Mouse (Mus musculus) CH12.LX (cell line): ENCODE results near the gene Trpv1. TPM values are rescaled to one million over a fixed set of nuclear protein-coding genes. Genes with fewer than 3 reads are reported as not detected.

Source experiments
- DNase-seq: peaks from one replicate; pipeline ENCODE4 v3.0.0-alpha.2; 2013; ENCODE audit errors: extremely low read depth
- H3K27ac ChIP-seq: 2 replicates; pipeline ENCODE4 v1.5.1; 2012; ENCODE audit warnings: low read depth, mild to moderate bottlenecking, control low read depth, moderate library complexity; ENCODE audit not compliant: insufficient read depth
- H3K27me3 ChIP-seq: replicated peaks from 2 replicates; pipeline ENCODE3; 2012; ENCODE audit warnings: inconsistent platforms
- H3K36me3 ChIP-seq, 2 experiments: replicated peaks in 1 of 2; 2 replicates each; pipeline versions ENCODE3 to v1.6.1; 2012; ENCODE audit warnings: inconsistent platforms in 1 of 2, low read length in 1 of 2, mild to moderate bottlenecking in 1 of 2, mixed read lengths in 1 of 2, moderate library complexity in 1 of 2; ENCODE audit not compliant: control insufficient read depth in 1 of 2, insufficient read depth in 1 of 2
- H3K4me1 ChIP-seq, 2 experiments: 2 replicates each; pipeline ENCODE4 v1.6.1; 2012; ENCODE audit warnings: inconsistent platforms in 1 of 2, moderate library complexity in 1 of 2; ENCODE audit not compliant: insufficient read depth in 2 of 2, control insufficient read depth in 1 of 2
- H3K4me2 ChIP-seq: 2 replicates; pipeline ENCODE4 v1.6.1; 2012; ENCODE audit warnings: low read depth, mild to moderate bottlenecking, control low read depth; ENCODE audit not compliant: poor library complexity, insufficient read depth, severe bottlenecking
- H3K4me3 ChIP-seq, 3 experiments: fragments of 150-350 bp in 1 of 3; sonication (generic) in 1 of 3; replicated peaks in 1 of 3; 2 replicates each; pipeline versions ENCODE3 to v1.5.1; 2011 to 2012; ENCODE audit warnings: low read depth in 2 of 3, low read length in 2 of 3, mild to moderate bottlenecking in 2 of 3, moderate library complexity in 2 of 3, control low read depth in 1 of 3, improper control_type of control experiment in 1 of 3, inconsistent platforms in 1 of 3, mixed read lengths in 1 of 3; ENCODE audit not compliant: poor library complexity in 1 of 3
- H3K79me2 ChIP-seq: replicated peaks from 2 replicates; pipeline ENCODE4 v1.6.1; 2012; ENCODE audit warnings: mild to moderate bottlenecking, moderate library complexity; ENCODE audit not compliant: control insufficient read depth, poor library complexity, insufficient read depth, severe bottlenecking; ENCODE audit errors: extremely low read depth
- H3K9ac ChIP-seq: 2 replicates; pipeline ENCODE4 v1.6.1; 2012; ENCODE audit warnings: low read depth, mild to moderate bottlenecking, control low read depth, moderate library complexity; ENCODE audit not compliant: insufficient read depth
- H3K9me3 ChIP-seq: replicated peaks from 2 replicates; pipeline ENCODE3; 2012; ENCODE audit warnings: low read length, inconsistent platforms, mixed read lengths
- BHLHE40 ChIP-seq: IDR thresholded peaks from 2 replicates; pipeline ENCODE4 v1.6.1; 2011; ENCODE audit warnings: mild to moderate bottlenecking, low read depth, low read length, improper control_type of control experiment
- ELF1 ChIP-seq: IDR thresholded peaks from 2 replicates; pipeline ENCODE4 v1.6.1; 2014; ENCODE audit warnings: low read depth, mild to moderate bottlenecking, inconsistent platforms, low read length, improper control_type of control experiment
- EP300 ChIP-seq: IDR thresholded peaks from 2 replicates; pipeline ENCODE4 v1.6.1; 2011; ENCODE audit warnings: low read length, improper control_type of control experiment
- IRF4 ChIP-seq: IDR thresholded peaks from 2 replicates; pipeline ENCODE4 v1.6.1; 2014; ENCODE audit warnings: low read depth, mild to moderate bottlenecking, inconsistent platforms, low read length, improper control_type of control experiment
- JUN ChIP-seq: IDR thresholded peaks from 2 replicates; pipeline ENCODE4 v1.6.1; 2011; ENCODE audit warnings: low read depth, mild to moderate bottlenecking, low read length, improper control_type of control experiment, moderate library complexity; ENCODE audit not compliant: insufficient read depth
- MAZ ChIP-seq: IDR thresholded peaks from 2 replicates; pipeline ENCODE4 v1.6.1; 2012; ENCODE audit warnings: low read depth, mild to moderate bottlenecking, inconsistent platforms, low read length, improper control_type of control experiment, moderate library complexity
- MXI1 ChIP-seq: IDR thresholded peaks from 2 replicates; pipeline ENCODE4 v1.6.1; 2011; ENCODE audit warnings: mild to moderate bottlenecking, low read depth, low read length, improper control_type of control experiment
- NELFE ChIP-seq: IDR thresholded peaks from 2 replicates; pipeline ENCODE4 v1.6.1; 2011; ENCODE audit warnings: low read depth, low read length, improper control_type of control experiment
- PAX5 ChIP-seq: IDR thresholded peaks from 2 replicates; pipeline ENCODE4 v1.6.1; 2012; ENCODE audit warnings: low read length, inconsistent platforms, mixed read lengths
- POLR2A ChIP-seq: IDR thresholded peaks from 2 replicates; pipeline ENCODE4 v1.6.1; 2011; ENCODE audit warnings: low read depth, mild to moderate bottlenecking, improper control_type of control experiment, low read length
- POLR2AphosphoS2 ChIP-seq: IDR thresholded peaks from 2 replicates; pipeline ENCODE4 v1.6.1; 2011; ENCODE audit warnings: low read depth, low read length, improper control_type of control experiment
- RAD21 ChIP-seq: IDR thresholded peaks from 2 replicates; pipeline ENCODE4 v1.6.1; 2011; ENCODE audit warnings: low read depth, mild to moderate bottlenecking, low read length, improper control_type of control experiment, moderate library complexity
- RCOR1 ChIP-seq: conservative IDR thresholded peaks from 2 replicates; pipeline ENCODE4 v1.6.1; 2012; ENCODE audit warnings: low read depth, mild to moderate bottlenecking, inconsistent platforms, low read length, improper control_type of control experiment
- SIN3A ChIP-seq: IDR thresholded peaks from 2 replicates; pipeline ENCODE4 v1.6.1; 2012; ENCODE audit warnings: low read length, improper control_type of control experiment, inconsistent platforms
- TBP ChIP-seq: conservative IDR thresholded peaks from 2 replicates; pipeline ENCODE4 v1.6.1; 2011; ENCODE audit warnings: low read depth, low read length, improper control_type of control experiment
- TCF12 ChIP-seq: IDR thresholded peaks from 2 replicates; pipeline ENCODE4 v1.6.1; 2014; ENCODE audit warnings: low read depth, mild to moderate bottlenecking, inconsistent platforms, low read length, improper control_type of control experiment
- USF1 ChIP-seq: IDR thresholded peaks from 2 replicates; pipeline ENCODE4 v1.6.1; 2014; ENCODE audit warnings: low read depth, mild to moderate bottlenecking, inconsistent platforms, low read length, improper control_type of control experiment
- USF2 ChIP-seq: conservative IDR thresholded peaks from 2 replicates; pipeline ENCODE4 v1.6.1; 2011; ENCODE audit warnings: low read depth, low read length, improper control_type of control experiment
- ZC3H11A ChIP-seq: IDR thresholded peaks from 2 replicates; pipeline ENCODE4 v1.6.1; 2012; ENCODE audit warnings: low read depth, mild to moderate bottlenecking, inconsistent platforms, low read length, improper control_type of control experiment
- ZMIZ1 ChIP-seq: IDR thresholded peaks from 2 replicates; pipeline ENCODE4 v1.6.1; 2012; ENCODE audit warnings: low read depth, mild to moderate bottlenecking, inconsistent platforms, low read length, improper control_type of control experiment
- ZNF384 ChIP-seq: IDR thresholded peaks from 2 replicates; pipeline ENCODE4 v1.6.1; 2012; ENCODE audit warnings: low read depth, low read length, improper control_type of control experiment, inconsistent platforms
- dilution Hi-C: fragments of 300-500 bp; cut with MboI; formaldehyde crosslinking; loops from 2 replicates; pipeline ENCODE4 v1.14.3; 2020; ENCODE audit warnings: low sequenced_read_pairs; ENCODE audit not compliant: extremely low pct_unique_long_range_greater_than_20kb, extremely low pct_ligation_motif_present
- in situ Hi-C: fragments of 300-500 bp; cut with MboI; formaldehyde crosslinking; loops from 3 replicates; pipeline ENCODE4 v1.14.3; 2019; ENCODE audit warnings: low sequenced_read_pairs, low pct_ligation_motif_present, low pct_unique_long_range_greater_than_20kb, mixed read lengths
- polyA plus RNA-seq: library from polyadenylated mRNA; unstranded; fragments of >175 nt; gene quantifications from 2 replicates; pipeline ENCODE4 v1.2.1, GENCODE M21; 2012; ENCODE audit warnings: low read depth; ENCODE audit not compliant: insufficient read length
- total RNA-seq, 2 experiments: library from RNA; depleted of rRNA; stranded (reverse); fragments of 300-350 nt in 1 of 2; fragments of >200 nt in 1 of 2; gene quantifications; 2 replicates each; pipeline ENCODE4 v1.2.3; 2012 to 2014

Trpv1 gene
- total and polyA plus RNA-seq, 3 experiments: 0.08 to 0.13 TPM; not detected in 1

GRCm38 (mm10) chr11:73228881-73229280 is 5.2 kb upstream of the Trpv1 start:
- DNase-seq: no peak

DNA sequence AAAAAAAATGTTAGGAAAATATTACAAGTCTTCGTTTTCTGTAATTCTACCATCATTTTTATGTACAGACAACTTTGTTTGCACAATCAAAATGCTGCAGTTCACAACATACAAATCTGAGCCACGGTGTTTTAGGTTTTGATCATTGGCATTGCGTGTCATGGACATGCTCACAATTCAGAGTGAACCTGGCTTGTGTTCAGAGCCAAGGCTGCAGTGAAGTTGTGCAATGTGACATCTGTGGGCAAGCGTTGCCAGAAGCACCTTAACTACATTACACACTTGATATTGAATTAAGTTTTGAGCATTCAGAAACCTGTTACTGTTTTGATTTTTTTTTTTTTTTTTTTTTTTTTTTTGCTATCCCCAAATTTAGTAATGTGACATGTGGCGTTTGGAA is 4.0 kb upstream of the Trpv1 start:
- Histone ChIP-seq H3K4me3 (no peak overlapping the region), H3K4me1 (no peaks in the 10 kb centered on the region), H3K27me3 (peaks cover 84% of the 10 kb centered on the region), H3K79me2 (no peaks in the 10 kb centered on the region), H3K9me3 (no peaks in the 10 kb centered on the region), H3K36me3 (no peaks in the 10 kb centered on the region), H3K4me2 (no peak overlapping the region), H3K27ac (no peak overlapping the region), H3K9ac (no peak overlapping the region)
- dilution Hi-C loops (no loop called here), in situ Hi-C loops (no loop called here)
- no peak for DNase-seq
- no peak for TF ChIP-seq EP300
- no peak for TF ChIP-seq USF2
- no peak for TF ChIP-seq IRF4
- TF ChIP-seq BHLHE40: no peak
- no peak for TF ChIP-seq JUN
- TF ChIP-seq POLR2AphosphoS2: no peak
- no peak for TF ChIP-seq POLR2A
- no peak for TF ChIP-seq ZNF384
- TF ChIP-seq ZC3H11A: no peak
- no peak for TF ChIP-seq RAD21
- no peak for TF ChIP-seq TCF12

More at GRCm38 (mm10) chr11:73228881-73229280, 5.2 kb upstream of the Trpv1 start:
- no peaks in the 10 kb centered on the region for H3K4me1 ChIP-seq
- H3K79me2 ChIP-seq: no peaks in the 10 kb centered on the region
- H3K27ac ChIP-seq: no peak overlapping the region
- H3K9me3 ChIP-seq: no peaks in the 10 kb centered on the region
- H3K36me3 ChIP-seq: no peaks in the 10 kb centered on the region
- H3K9ac ChIP-seq: no peak overlapping the region
- H3K4me3 ChIP-seq: no peak overlapping the region
- H3K27me3 ChIP-seq: peaks cover 77% of the 10 kb centered on the region
- no peak for TF ChIP-seq ELF1
- TF ChIP-seq PAX5: no peak
- no peak for TF ChIP-seq SIN3A
- TF ChIP-seq NELFE: no peak
- TF ChIP-seq EP300: no peak
- no peak for TF ChIP-seq POLR2AphosphoS2
- no peak for TF ChIP-seq TBP
- no peak for TF ChIP-seq MXI1
- TF ChIP-seq RCOR1: no peak
- TF ChIP-seq MAZ: no peak
- no peak for TF ChIP-seq USF1
- no peak for TF ChIP-seq ZMIZ1
- dilution Hi-C loops (no loop called here), in situ Hi-C loops (no loop called here)
- no peak overlapping the region for H3K4me2 ChIP-seq
